Mouse (Mus musculus): ENCODE measurements at regions not wholly inside any gene's neighbourhood (a gene's known extent, or its start where the extent isn't known, plus 50 kb on each side); places are given as distances from the start of the nearest gene placed in this dataset.

- TF ChIP-seq POLR2AphosphoS5 (IDR thresholded peaks at IDR 0.05; ENCODE audit: insufficient replicate concordance, low read depth, low read length) (no peak), GATA1 (IDR thresholded peaks at IDR 0.05; ENCODE audit: borderline replicate concordance, low read length) (no peak)
Observed at GRCm38 (mm10) chr13:26354421-26354820, 415.5 kb downstream of the Hdgfl1 start.

Data from G1E (cell line).